Mouse (Mus musculus) embryonic facial prominence, embryonic 11.5 days (tissue): ENCODE data around the gene Inpp5e. TPM values are rescaled to one million over a fixed set of nuclear protein-coding genes. Genes with fewer than 3 reads are reported as not detected.

Experiments used
- ATAC-seq: fragments of 200-750 bp; cut with Nextera tagmentation; replicated peaks from 2 replicates; pipeline ENCODE4 v1.8.0; 2017; ENCODE audit warnings: low read depth; ENCODE audit not compliant: insufficient number of reproducible peaks, low FRiP score, low TSS enrichment
- DNase-seq: peaks from one replicate; pipeline ENCODE4 v3.0.0-alpha.2; 2015; ENCODE audit warnings: low spot score
- H3K27ac ChIP-seq: fragments of 300-500 bp; sonication (generic); replicated peaks from 2 replicates; pipeline ENCODE4 v1.5.1; 2014; ENCODE audit warnings: mild to moderate bottlenecking, low read depth, low read length, control low read depth
- H3K27me3 ChIP-seq: fragments of 300-500 bp; sonication (generic); 2 replicates; pipeline ENCODE4 v1.6.1; 2014; ENCODE audit warnings: mild to moderate bottlenecking, low read length, moderate library complexity, mixed read lengths; ENCODE audit not compliant: control insufficient read depth, insufficient read depth
- H3K36me3 ChIP-seq: fragments of 300-500 bp; sonication (generic); replicated peaks from 2 replicates; pipeline ENCODE4 v1.6.1; 2014; ENCODE audit warnings: low read depth, mild to moderate bottlenecking, low read length, moderate library complexity, mixed read lengths; ENCODE audit not compliant: control insufficient read depth, insufficient read depth
- H3K4me1 ChIP-seq: fragments of 300-500 bp; sonication (generic); 2 replicates; pipeline ENCODE4 v1.6.1; 2014; ENCODE audit warnings: low read length, mixed read lengths; ENCODE audit not compliant: control insufficient read depth, insufficient read depth
- H3K4me2 ChIP-seq: fragments of 300-500 bp; sonication (generic); 2 replicates; pipeline ENCODE4 v1.6.1; 2014; ENCODE audit warnings: low read depth, mild to moderate bottlenecking, control low read depth, low read length, moderate library complexity
- H3K4me3 ChIP-seq: fragments of 300-500 bp; sonication (generic); 2 replicates; pipeline ENCODE4 v1.5.1; 2014; ENCODE audit warnings: low read depth, low read length, control low read depth
- H3K9ac ChIP-seq: fragments of 300-500 bp; sonication (generic); replicated peaks from 2 replicates; pipeline ENCODE4 v1.6.1; 2014; ENCODE audit warnings: mild to moderate bottlenecking, control low read depth, low read length
- H3K9me3 ChIP-seq: fragments of 300-500 bp; sonication (generic); replicated peaks from 2 replicates; pipeline ENCODE4 v1.6.1; 2016; ENCODE audit warnings: mild to moderate bottlenecking, low read length, inconsistent platforms, mixed read lengths; ENCODE audit not compliant: control insufficient read depth
- whole genome bisulfite sequencing: fragments of 180-500 bp; shearing (Covaris S2); extraction: QIAGEN DNeasy Blood & Tissue Kit; methylation state at CpG from one replicate; pipeline ENCODE4 v1.1.7; 2014; 5-methylcytosine and 5-hydroxymethylcytosine counted together
- polyA plus RNA-seq: library from polyadenylated mRNA; unstranded; fragments of >200 nt; fragmentation: Nextera tagmentation; extraction: Ambion mirVana; gene quantifications from 2 replicates; pipeline ENCODE4 v1.2.1, GENCODE M21; 2014

Gene Inpp5e
- polyA plus RNA-seq, 1 experiment from 2014 or later: 19.0 TPM

- ATAC-seq (peak; percentile 63), DNase-seq (peak; percentile 95)
- Histone ChIP-seq H3K4me3 (peak within 1 kb of the TSS; percentile 84), H3K27me3 (no peaks in the 10 kb centered on the region), H3K36me3 (peaks cover 9% of the 10 kb centered on the region), H3K4me1 (no peaks in the 10 kb centered on the region), H3K9ac (peak within 1 kb of the TSS; percentile 95), H3K4me2 (peak within 1 kb of the TSS; percentile 98), H3K27ac (peak within 1 kb of the TSS; percentile 67), H3K9me3 (no peaks in the 10 kb centered on the region)
- WGBS: 2% methylated on average over 62 of the region's 62 CpGs
Measured at GRCm38 (mm10) chr2:26351358-26352290, 57.4 kb downstream of the Inpp5e start, which contains the start of gene Dnlz. Dnlz (minus strand) TSS chr2:26352110.

DNA sequence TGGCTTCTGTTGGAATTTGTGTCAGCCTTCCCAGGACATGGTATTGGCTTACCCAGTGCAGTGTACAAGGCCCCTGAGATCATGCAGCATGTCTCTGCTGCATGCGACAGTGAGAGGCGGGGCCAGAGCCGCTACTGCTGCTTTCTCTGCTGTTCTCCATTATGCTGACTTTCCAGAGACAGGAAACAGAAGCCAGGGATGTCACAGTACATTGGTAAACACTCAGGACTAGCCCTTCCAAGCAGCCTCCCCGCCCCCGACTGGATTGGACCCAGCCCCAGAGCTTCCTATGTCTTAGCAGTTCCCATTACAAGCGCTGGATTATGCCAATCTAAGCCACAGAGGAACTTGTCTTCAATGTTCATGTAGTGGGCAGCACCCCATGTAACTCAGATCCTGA is 60.8 kb downstream of the Inpp5e start:
- Histone ChIP-seq H3K9me3 (no peaks in the 10 kb centered on the region), H3K27ac (no peak overlapping the region), H3K4me3 (no peak overlapping the region), H3K9ac (no peak overlapping the region), H3K4me2 (no peak overlapping the region), H3K36me3 (peaks cover 15% of the 10 kb centered on the region), H3K27me3 (no peaks in the 10 kb centered on the region), H3K4me1 (no peaks in the 10 kb centered on the region)
- 60% methylated on average over 6 of the region's 6 CpGs for WGBS
- peak; percentile 3 for DNase-seq
- no peak for ATAC-seq

Other genes with a start within 250 kb of the Inpp5e start
- 1.3 and 3.3 TPM in 2 replicates for gene Lhx3, start 200.9 kb downstream of the Inpp5e start, polyA plus RNA-seq
- gene Qsox2, start 171.7 kb downstream of the Inpp5e start, polyA plus RNA-seq: 11.3 and 12.1 TPM in 2 replicates
- 0.13 TPM in 1 of 2 replicates, not detected in the other for gene Ccdc187, start 114.6 kb downstream of the Inpp5e start, polyA plus RNA-seq
- gene Gpsm1, start 93.7 kb downstream of the Inpp5e start, polyA plus RNA-seq: 31.7 and 39.9 TPM in 2 replicates
- gene Dnlz, start 57.1 kb downstream of the Inpp5e start, polyA plus RNA-seq: 25.1 and 29.8 TPM in 2 replicates
- gene Card9, start 48.3 kb downstream of the Inpp5e start, polyA plus RNA-seq: 0.40 and 0.41 TPM in 2 replicates
- gene Snapc4, start 28.6 kb downstream of the Inpp5e start, polyA plus RNA-seq: 17.9 and 18.6 TPM in 2 replicates
- 130 and 132 TPM in 2 replicates for gene Entr1, start 19.9 kb downstream of the Inpp5e start, polyA plus RNA-seq
- 100 and 103 TPM in 2 replicates for gene Pmpca, start 19.9 kb downstream of the Inpp5e start, polyA plus RNA-seq
- 30.4 and 33.3 TPM in 2 replicates for gene Sec16a, start 36.0 kb upstream of the Inpp5e start, polyA plus RNA-seq
- gene Notch1, start 107.5 kb upstream of the Inpp5e start, polyA plus RNA-seq: 17.2 and 17.7 TPM in 2 replicates
- 54.3 and 74.6 TPM in 2 replicates for gene Egfl7, start 170.8 kb upstream of the Inpp5e start, polyA plus RNA-seq
- not detected in 2 replicates for gene Gm20532, start 177.4 kb upstream of the Inpp5e start, polyA plus RNA-seq
- 8.7 and 13.1 TPM in 2 replicates for gene Agpat2, start 195.2 kb upstream of the Inpp5e start, polyA plus RNA-seq
- gene Fam69b, start 219.3 kb upstream of the Inpp5e start, polyA plus RNA-seq: 40.4 and 44.4 TPM in 2 replicates